Mouse (Mus musculus) ES-E14 (cell line): ENCODE results near the gene Gjc2. TPM values are rescaled to one million over a fixed set of nuclear protein-coding genes. Genes with fewer than 3 reads are reported as not detected.
"Not testable (repeated sequence)": the region's sequence is repeated elsewhere in the genome, so short reads cannot be mapped to it uniquely, and the experiment has no call there.

ENCODE experiments used
- DNase-seq: peaks from one replicate; pipeline ENCODE4 v3.0.0-alpha.2; 2013; ENCODE audit warnings: low read depth, low spot score
- H3K27ac ChIP-seq: 2 replicates; pipeline ENCODE4 v1.5.1; 2012; ENCODE audit warnings: low read depth, mild to moderate bottlenecking, low read length, moderate library complexity, mixed read lengths; ENCODE audit not compliant: poor library complexity, insufficient read depth, severe bottlenecking
- H3K36me3 ChIP-seq: 2 replicates; pipeline ENCODE4 v1.6.1; 2012; ENCODE audit warnings: mild to moderate bottlenecking, low read length, moderate library complexity, mixed read lengths; ENCODE audit not compliant: control insufficient read depth, poor library complexity, insufficient read depth, severe bottlenecking
- H3K4me1 ChIP-seq, 2 experiments: fragments of 150-350 bp in 1 of 2; sonication (generic) in 1 of 2; 2 replicates each; pipeline ENCODE4 v1.6.1; 2012; ENCODE audit warnings: low read length in 2 of 2, mild to moderate bottlenecking in 1 of 2, mixed read lengths in 1 of 2; ENCODE audit not compliant: control insufficient read depth in 2 of 2, insufficient read depth in 2 of 2, poor library complexity in 1 of 2
- H3K4me3 ChIP-seq, 2 experiments: fragments of 150-350 bp in 1 of 2; sonication (generic) in 1 of 2; 2 replicates each; pipeline ENCODE4 v1.5.1; 2012; ENCODE audit warnings: low read length in 2 of 2, low read depth in 1 of 2, mild to moderate bottlenecking in 1 of 2, mixed read lengths in 1 of 2; ENCODE audit not compliant: insufficient read depth in 1 of 2, poor library complexity in 1 of 2, severe bottlenecking in 1 of 2
- H3K9ac ChIP-seq: 2 replicates; pipeline ENCODE4 v1.6.1; 2012; ENCODE audit warnings: low read depth, mild to moderate bottlenecking, low read length, mixed read lengths; ENCODE audit not compliant: poor library complexity, insufficient read depth, severe bottlenecking
- H3K9me3 ChIP-seq: fragments of 150-350 bp; sonication (generic); 2 replicates; pipeline ENCODE4 v1.6.1; 2012; ENCODE audit warnings: low read depth, mild to moderate bottlenecking, low read length; ENCODE audit not compliant: control insufficient read depth, insufficient read depth
- CHD2 ChIP-seq: IDR thresholded peaks from 2 replicates; pipeline ENCODE4 v1.6.1; 2014; ENCODE audit warnings: mild to moderate bottlenecking, low read depth, low read length, inconsistent platforms
- HCFC1 ChIP-seq: IDR thresholded peaks from 2 replicates; pipeline ENCODE4 v1.6.1; 2012; ENCODE audit warnings: low read length, inconsistent platforms, borderline replicate concordance; ENCODE audit not compliant: insufficient read depth
- MAFK ChIP-seq: IDR thresholded peaks from 2 replicates; pipeline ENCODE4 v1.6.1; 2014; ENCODE audit warnings: mild to moderate bottlenecking, low read depth, low read length, inconsistent platforms; ENCODE audit not compliant: insufficient read depth
- ZC3H11A ChIP-seq: IDR thresholded peaks from 2 replicates; pipeline ENCODE4 v1.6.1; 2012; ENCODE audit warnings: low read depth, mild to moderate bottlenecking, inconsistent platforms, low read length, borderline replicate concordance
- ZNF384 ChIP-seq: IDR thresholded peaks from 2 replicates; pipeline ENCODE4 v1.6.1; 2012; ENCODE audit warnings: low read depth, low read length, inconsistent platforms
- in situ Hi-C, 2 experiments: fragments of 600-800 bp; cut with MboI; formaldehyde crosslinking; loops; one replicate each; pipeline ENCODE4 v1.15.1; 2025; ENCODE audit warnings: low sequenced_read_pairs in 2 of 2, inconsistent platforms in 1 of 2; ENCODE audit not compliant: unreplicated experiment in 2 of 2
- total RNA-seq: library from RNA; depleted of rRNA; stranded (reverse); fragments of 300-350 nt; gene quantifications from 2 replicates; pipeline ENCODE4 v1.2.3, GENCODE M21; 2012

The Gjc2 gene
- total RNA-seq, 1 experiment: not detected

DNA sequence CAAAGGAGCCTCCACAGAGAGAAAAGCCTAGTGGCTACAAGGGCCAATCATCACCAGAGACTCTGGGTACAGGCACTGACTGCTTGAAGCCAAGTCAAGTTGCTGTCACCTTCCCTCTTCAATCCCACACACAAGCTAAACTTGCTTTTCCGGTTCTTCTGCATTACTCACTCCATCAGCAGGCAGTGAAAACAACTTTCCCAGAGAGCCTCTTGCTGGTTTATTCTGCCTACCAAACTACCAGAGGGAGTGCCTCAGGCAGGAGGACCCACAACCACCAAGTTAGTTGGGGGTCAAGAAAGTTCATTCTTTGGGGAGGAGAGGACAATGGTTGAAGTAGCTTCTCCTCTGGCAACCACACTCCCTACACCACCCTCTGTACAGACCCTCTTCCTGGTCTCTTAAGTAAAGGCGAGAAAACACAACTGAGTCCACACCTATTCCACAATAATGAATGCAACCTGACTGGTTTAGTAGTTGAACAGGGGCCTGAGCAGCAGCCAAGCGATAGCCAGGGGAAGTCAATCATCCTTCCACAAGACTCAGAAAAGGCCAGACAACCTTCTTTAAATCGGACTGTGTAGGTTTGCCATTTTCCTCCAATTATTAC lies 35.5 kb upstream of the Gjc2 start:
- no peak overlapping the region; the same call in 1 of the 2 replicates for H3K27ac ChIP-seq
- no peak overlapping the region; a peak in 1 of 4 replicates for H3K4me3 ChIP-seq
- no peak for DNase-seq
- in situ Hi-C loops: no loop called here
- peak overlapping the region; percentile 1; the same call in 1 of the 2 replicates for H3K9ac ChIP-seq
- H3K9me3 ChIP-seq: no peaks in the 10 kb centered on the region
- peaks cover 4 to 18% of the 10 kb centered on the region in 2 experiments; a peak in 2 of 4 replicates for H3K4me1 ChIP-seq
- TF ChIP-seq CHD2 (no peak), ZNF384 (no peak), HCFC1 (no peak), ZC3H11A (no peak), MAFK (no peak)
- H3K36me3 ChIP-seq: peaks cover 4% of the 10 kb centered on the region

DNA sequence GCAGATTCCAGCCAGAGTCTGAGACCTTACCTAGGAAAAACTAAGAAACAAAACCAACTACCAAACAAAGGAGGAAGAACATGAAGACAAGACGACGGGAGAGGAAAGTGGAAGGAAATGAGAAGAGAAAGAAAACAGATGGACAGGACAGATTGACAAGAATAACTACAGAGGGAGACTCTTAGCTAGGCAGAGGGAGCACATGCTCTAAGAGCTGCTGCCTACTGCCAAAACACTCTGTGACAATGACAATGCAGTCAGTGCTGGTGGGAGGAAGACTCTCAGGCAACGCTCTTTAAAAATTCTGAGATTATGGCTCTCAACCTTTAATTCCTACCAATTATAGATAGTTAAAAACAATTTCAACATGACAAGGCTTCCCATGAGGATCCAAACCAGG lies 33.9 kb upstream of the Gjc2 start:
- in situ Hi-C loops: no loop called here
- TF ChIP-seq MAFK: no peak
- no peak for TF ChIP-seq CHD2
- no peak for TF ChIP-seq ZC3H11A
- TF ChIP-seq ZNF384: no peak
- no peak for TF ChIP-seq HCFC1
- DNase-seq: no peak

DNA sequence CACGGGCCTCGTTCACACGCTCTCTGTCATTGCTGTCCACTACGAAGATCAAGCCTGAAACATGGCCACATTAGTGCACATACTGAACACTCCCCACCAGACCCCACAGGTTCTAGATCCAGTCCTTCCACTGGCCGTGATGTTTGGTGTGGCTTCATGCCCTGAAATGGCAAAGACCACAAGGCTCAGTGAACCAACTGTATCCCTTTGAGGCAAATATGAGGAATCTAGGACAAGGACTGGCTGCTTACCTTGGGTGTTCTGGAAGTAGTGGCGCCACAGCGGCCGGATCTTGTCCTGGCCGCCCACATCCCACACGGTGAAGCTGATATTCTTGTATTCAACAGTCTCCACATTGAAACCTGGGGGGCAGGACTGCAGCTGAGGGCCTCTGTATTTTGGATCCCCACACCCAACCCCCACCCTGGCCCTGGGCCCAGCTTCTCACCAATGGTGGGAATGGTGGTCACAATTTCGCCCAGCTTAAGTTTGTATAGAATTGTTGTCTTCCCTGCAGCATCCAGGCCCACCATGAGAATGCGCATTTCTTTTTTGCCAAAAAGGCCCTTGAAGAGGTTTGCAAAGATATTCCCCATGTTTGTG lies 30.0 kb upstream of the Gjc2 start:
- H3K4me3 ChIP-seq: no peak overlapping the region
- no peak overlapping the region for H3K27ac ChIP-seq
- no peaks in the 10 kb centered on the region for H3K9me3 ChIP-seq
- H3K9ac ChIP-seq: no peak overlapping the region
- H3K4me1 ChIP-seq: peaks cover 2 to 15% of the 10 kb centered on the region in 2 experiments; a peak in 2 of 4 replicates
- TF ChIP-seq ZNF384: no peak
- TF ChIP-seq MAFK: no peak
- TF ChIP-seq HCFC1: no peak
- TF ChIP-seq ZC3H11A: no peak
- no peak for TF ChIP-seq CHD2
- no peak for DNase-seq
- in situ Hi-C loops: no loop called here
- H3K36me3 ChIP-seq: peaks cover 34% of the 10 kb centered on the region

More for the DNA sequence above, 33.9 kb upstream of the Gjc2 start:
- Histone ChIP-seq H3K9me3 (no peaks in the 10 kb centered on the region), H3K36me3 (peaks cover 13% of the 10 kb centered on the region), H3K4me1 (peaks cover 4 to 16% of the 10 kb centered on the region in 2 experiments; a peak in 2 of 4 replicates), H3K4me3 (no peak overlapping the region), H3K9ac (no peak overlapping the region), H3K27ac (no peak overlapping the region)

DNA sequence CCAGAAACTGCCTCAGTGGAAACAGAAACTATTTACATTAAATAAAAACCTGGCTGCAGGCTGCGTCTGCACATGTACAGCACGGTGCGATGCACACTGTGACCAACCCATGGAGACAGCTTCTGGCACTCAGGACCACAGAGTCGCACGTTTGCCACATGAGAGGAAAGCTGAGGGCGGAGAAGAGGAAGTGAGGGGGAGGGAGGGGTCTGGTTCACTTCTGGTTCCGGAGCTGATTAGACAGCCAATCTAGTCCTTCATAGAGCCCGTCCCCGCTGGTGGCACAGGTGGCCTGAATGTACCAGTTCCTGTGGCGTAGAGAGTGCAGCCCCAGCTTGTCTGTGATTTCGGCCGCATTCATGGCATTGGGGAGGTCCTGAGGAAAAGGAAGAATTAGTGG lies 29.3 kb upstream of the Gjc2 start:
- H3K9ac ChIP-seq, H3K4me3 ChIP-seq, H3K9me3 ChIP-seq, DNase-seq, in situ Hi-C loops, H3K27ac ChIP-seq: not testable (repeated sequence)
- Histone ChIP-seq H3K36me3 (peaks cover 32% of the 10 kb centered on the region), H3K4me1 (peaks cover 2 to 11% of the 10 kb centered on the region in 2 experiments; a peak in 2 of 4 replicates)

GRCm38 (mm10) chr11:59211561-59211960 lies 28.5 kb upstream of the Gjc2 start:
- H3K9me3 ChIP-seq, H3K9ac ChIP-seq, H3K4me1 ChIP-seq, H3K27ac ChIP-seq, H3K4me3 ChIP-seq, DNase-seq, in situ Hi-C loops: not testable (repeated sequence)
- peaks cover 32% of the 10 kb centered on the region for H3K36me3 ChIP-seq
